Mouse (Mus musculus): ENCODE data around the gene Dennd1c. TPM values are rescaled to one million over a fixed set of nuclear protein-coding genes. Genes with fewer than 3 reads are reported as not detected.
A peak's percentile ranks its signal among the peaks of the same experiment; 100 is the strongest.

Gene Dennd1c
- polyA plus RNA-seq, 1 experiment from 2014 or later, result 7.4 TPM

GRCm38 (mm10) chr17:57110005-57110404 lies 31.7 kb upstream of the Dennd1c start:
- Histone ChIP-seq H3K36me3 (ENCODE audit: control insufficient read depth, insufficient read depth, low read length) (no peaks in the 10 kb centered on the region), H3K27me3 (replicated peaks; ENCODE audit: control insufficient read depth, insufficient read depth, low read length) (no peaks in the 10 kb centered on the region), H3K9me3 (ENCODE audit: control insufficient read depth, low read length) (no peaks in the 10 kb centered on the region), H3K4me2 (ENCODE audit: low read depth, low read length) (no peak overlapping the region), H3K4me3 (ENCODE audit: low read length) (no peak overlapping the region), H3K9ac (ENCODE audit: low read depth, low read length) (no peak overlapping the region), H3K4me1 (ENCODE audit: control insufficient read depth, insufficient read depth, low read length) (peaks cover 5% of the 10 kb centered on the region; the same call in 1 of the 2 replicates), H3K27ac (ENCODE audit: low read length) (no peak overlapping the region)
- ATAC-seq, result no peak
- 80% methylated on average over 1 of the region's 1 CpGs for WGBS

DNA sequence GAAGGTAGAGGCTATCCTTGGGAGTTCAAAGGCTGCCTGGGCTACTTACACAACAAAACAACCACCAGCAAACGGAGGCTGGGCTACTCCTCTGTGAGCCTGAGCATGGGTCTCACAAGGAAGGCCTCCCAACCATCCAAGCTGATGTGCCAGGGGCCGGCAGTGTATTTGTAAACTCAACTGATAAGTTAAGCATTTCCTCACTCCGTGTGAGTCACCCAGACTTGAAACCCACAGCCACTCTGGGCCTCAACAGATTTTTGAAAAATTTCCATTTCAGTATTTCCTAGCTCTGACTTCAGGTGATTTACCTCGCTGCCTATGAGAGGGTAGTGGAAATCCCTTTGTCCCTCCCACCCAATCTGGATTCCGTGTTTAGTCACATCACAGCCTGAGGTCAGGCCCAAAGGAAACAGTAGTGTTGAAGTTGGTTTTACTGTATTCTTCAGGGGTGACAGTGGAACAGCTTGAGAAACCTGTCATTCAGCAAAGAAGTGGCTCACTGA lies 30.4 kb upstream of the Dennd1c start:
- 48% methylated on average over 5 of the region's 5 CpGs for WGBS
- no peaks in the 10 kb centered on the region for H3K36me3 ChIP-seq (ENCODE audit: control insufficient read depth, insufficient read depth, low read length)
- H3K4me2 ChIP-seq (ENCODE audit: low read depth, low read length), result no peak overlapping the region
- peaks cover 13% of the 10 kb centered on the region for H3K4me1 ChIP-seq (ENCODE audit: control insufficient read depth, insufficient read depth, low read length)
- no peak overlapping the region for H3K27ac ChIP-seq (ENCODE audit: low read length)
- ATAC-seq, result no peak
- H3K9ac ChIP-seq (ENCODE audit: low read depth, low read length), result no peak overlapping the region
- no peaks in the 10 kb centered on the region for H3K9me3 ChIP-seq (ENCODE audit: control insufficient read depth, low read length)
- H3K4me3 ChIP-seq (ENCODE audit: low read length), result no peak overlapping the region
- H3K27me3 ChIP-seq (replicated peaks; ENCODE audit: control insufficient read depth, insufficient read depth, low read length), result no peaks in the 10 kb centered on the region

DNA sequence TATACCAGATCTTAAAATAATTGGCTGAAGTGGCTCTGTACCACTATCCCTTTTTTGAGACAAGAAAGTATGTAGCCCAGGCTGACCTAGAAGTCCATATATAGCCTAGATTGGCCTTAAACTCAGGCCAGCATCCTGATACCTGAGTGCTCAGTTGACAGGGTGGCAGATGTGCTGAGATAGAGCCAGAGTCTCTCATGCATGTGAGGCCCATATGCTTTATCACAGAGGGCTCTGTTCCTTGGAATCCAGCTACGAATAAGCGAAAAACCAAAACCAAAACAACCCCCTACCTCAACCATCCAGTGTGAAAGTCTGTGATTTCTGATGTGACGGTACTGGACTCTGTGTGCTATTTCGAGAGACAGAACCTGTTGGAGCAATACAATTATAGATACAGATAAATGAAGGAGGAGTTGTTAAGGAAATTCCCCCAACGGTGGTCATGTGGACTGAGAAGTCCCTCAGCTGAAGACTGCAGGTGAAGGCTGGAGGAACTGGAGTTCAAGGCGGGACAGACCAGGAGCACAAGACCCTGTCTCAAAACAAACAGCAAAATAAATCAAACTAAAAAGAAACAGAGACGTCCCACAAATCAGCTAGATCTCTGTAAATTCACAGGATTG lies 29.8 kb upstream of the Dennd1c start:
- no peak overlapping the region for H3K27ac ChIP-seq (ENCODE audit: low read length)

DNA sequence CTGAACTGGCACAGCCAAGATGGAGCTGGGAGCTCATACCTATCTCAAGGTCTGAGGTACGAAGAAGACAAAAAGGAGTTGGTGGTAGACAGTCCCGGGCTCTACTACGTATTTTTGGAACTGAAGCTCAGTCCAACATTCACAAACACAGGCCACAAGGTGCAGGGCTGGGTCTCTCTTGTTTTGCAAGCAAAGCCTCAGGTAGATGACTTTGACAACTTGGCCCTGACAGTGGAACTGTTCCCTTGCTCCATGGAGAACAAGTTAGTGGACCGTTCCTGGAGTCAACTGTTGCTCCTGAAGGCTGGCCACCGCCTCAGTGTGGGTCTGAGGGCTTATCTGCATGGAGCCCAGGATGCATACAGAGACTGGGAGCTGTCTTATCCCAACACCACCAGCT lies 28.8 kb upstream of the Dennd1c start:
- Histone ChIP-seq H3K4me2 (ENCODE audit: low read depth, low read length) (no peak overlapping the region), H3K36me3 (ENCODE audit: control insufficient read depth, insufficient read depth, low read length) (peaks cover 2% of the 10 kb centered on the region; the same call in 1 of the 2 replicates), H3K9me3 (ENCODE audit: control insufficient read depth, low read length) (no peaks in the 10 kb centered on the region), H3K4me3 (ENCODE audit: low read length) (no peak overlapping the region), H3K27ac (ENCODE audit: low read length) (no peak overlapping the region), H3K9ac (ENCODE audit: low read depth, low read length) (no peak overlapping the region), H3K27me3 (replicated peaks; ENCODE audit: control insufficient read depth, insufficient read depth, low read length) (no peaks in the 10 kb centered on the region), H3K4me1 (ENCODE audit: control insufficient read depth, insufficient read depth, low read length) (peaks cover 13% of the 10 kb centered on the region)
- ATAC-seq, result no peak
- 90% methylated on average over 5 of the region's 5 CpGs for WGBS

More for the DNA sequence above, 29.8 kb upstream of the Dennd1c start:
- H3K4me2 ChIP-seq (ENCODE audit: low read depth, low read length), result no peak overlapping the region
- no peaks in the 10 kb centered on the region for H3K36me3 ChIP-seq (ENCODE audit: control insufficient read depth, insufficient read depth, low read length)
- H3K9ac ChIP-seq (ENCODE audit: low read depth, low read length), result no peak overlapping the region
- H3K4me1 ChIP-seq (ENCODE audit: control insufficient read depth, insufficient read depth, low read length), result peaks cover 13% of the 10 kb centered on the region
- H3K4me3 ChIP-seq (ENCODE audit: low read length), result no peak overlapping the region
- WGBS, result 77% methylated on average over 7 of the region's 7 CpGs
- H3K9me3 ChIP-seq (ENCODE audit: control insufficient read depth, low read length), result no peaks in the 10 kb centered on the region
- no peaks in the 10 kb centered on the region for H3K27me3 ChIP-seq (replicated peaks; ENCODE audit: control insufficient read depth, insufficient read depth, low read length)
- no peak for ATAC-seq

GRCm38 (mm10) chr17:57106035-57106368 lies 27.7 kb upstream of the Dennd1c start:
- Histone ChIP-seq H3K4me1 (ENCODE audit: control insufficient read depth, insufficient read depth, low read length) (peaks cover 13% of the 10 kb centered on the region), H3K9ac (ENCODE audit: low read depth, low read length) (peak overlapping the region; percentile 76), H3K9me3 (ENCODE audit: control insufficient read depth, low read length) (no peaks in the 10 kb centered on the region), H3K27me3 (replicated peaks; ENCODE audit: control insufficient read depth, insufficient read depth, low read length) (no peaks in the 10 kb centered on the region), H3K36me3 (ENCODE audit: control insufficient read depth, insufficient read depth, low read length) (peaks cover 2% of the 10 kb centered on the region; the same call in 1 of the 2 replicates), H3K4me2 (ENCODE audit: low read depth, low read length) (peak overlapping the region; percentile 89), H3K27ac (ENCODE audit: low read length) (no peak overlapping the region), H3K4me3 (ENCODE audit: low read length) (peak overlapping the region; percentile 68)
- no peak for ATAC-seq
- WGBS, result 14% methylated on average over 9 of the region's 9 CpGs

DNA sequence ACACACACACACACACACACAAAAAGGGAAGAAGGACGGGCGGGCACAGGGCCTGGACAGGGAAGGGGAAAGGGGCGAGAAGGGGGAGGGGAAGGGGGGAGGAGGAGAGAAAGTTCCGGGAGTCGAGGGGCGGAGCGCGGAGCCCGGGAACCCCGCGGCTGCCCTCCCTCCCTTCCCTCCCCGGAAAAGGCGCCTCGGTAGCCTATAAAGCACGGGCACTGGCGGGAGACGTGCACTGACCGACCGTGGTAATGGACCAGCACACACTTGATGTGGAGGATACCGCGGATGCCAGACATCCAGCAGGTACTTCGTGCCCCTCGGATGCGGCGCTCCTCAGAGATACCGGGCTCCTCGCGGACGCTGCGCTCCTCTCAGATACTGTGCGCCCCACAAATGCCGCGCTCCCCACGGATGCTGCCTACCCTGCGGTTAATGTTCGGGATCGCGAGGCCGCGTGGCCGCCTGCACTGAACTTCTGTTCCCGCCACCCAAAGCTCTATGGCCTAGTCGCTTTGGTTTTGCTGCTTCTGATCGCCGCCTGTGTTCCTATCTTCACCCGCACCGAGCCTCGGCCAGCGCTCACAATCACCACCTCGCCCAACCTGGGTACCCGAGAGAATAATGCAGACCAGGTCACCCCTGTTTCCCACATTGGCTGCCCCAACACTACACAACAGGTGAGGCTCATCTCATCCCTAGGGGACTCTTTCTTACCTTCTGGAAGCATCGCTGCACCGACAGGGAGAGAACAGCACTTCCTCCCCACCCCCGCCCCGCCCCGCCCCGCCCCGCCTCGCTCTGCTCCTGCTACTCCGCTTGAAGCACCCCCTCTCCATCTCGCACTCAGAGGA lies 27.1 kb upstream of the Dennd1c start, which contains the start of gene Tnfsf9:
Gene Tnfsf9 (plus strand): TSS at position 145 of the 854 bp plus-strand sequence.
- no peaks in the 10 kb centered on the region for H3K9me3 ChIP-seq (ENCODE audit: control insufficient read depth, low read length)
- H3K4me1 ChIP-seq (ENCODE audit: control insufficient read depth, insufficient read depth, low read length), result peaks cover 13% of the 10 kb centered on the region
- H3K36me3 ChIP-seq (ENCODE audit: control insufficient read depth, insufficient read depth, low read length), result peaks cover 2% of the 10 kb centered on the region; the same call in 1 of the 2 replicates
- ATAC-seq, result peak; percentile 81
- no peaks in the 10 kb centered on the region for H3K27me3 ChIP-seq (replicated peaks; ENCODE audit: control insufficient read depth, insufficient read depth, low read length)
- under 1% methylated on average over 57 of the region's 61 CpGs for WGBS
- peak within 1 kb of the TSS; percentile 89 for H3K4me2 ChIP-seq (ENCODE audit: low read depth, low read length)
- H3K4me3 ChIP-seq (ENCODE audit: low read length), result peak within 1 kb of the TSS; percentile 68
- peak within 1 kb of the TSS; percentile 33; the same call in 1 of the 2 replicates for H3K27ac ChIP-seq (ENCODE audit: low read length)
- peak within 1 kb of the TSS; percentile 76 for H3K9ac ChIP-seq (ENCODE audit: low read depth, low read length)

DNA sequence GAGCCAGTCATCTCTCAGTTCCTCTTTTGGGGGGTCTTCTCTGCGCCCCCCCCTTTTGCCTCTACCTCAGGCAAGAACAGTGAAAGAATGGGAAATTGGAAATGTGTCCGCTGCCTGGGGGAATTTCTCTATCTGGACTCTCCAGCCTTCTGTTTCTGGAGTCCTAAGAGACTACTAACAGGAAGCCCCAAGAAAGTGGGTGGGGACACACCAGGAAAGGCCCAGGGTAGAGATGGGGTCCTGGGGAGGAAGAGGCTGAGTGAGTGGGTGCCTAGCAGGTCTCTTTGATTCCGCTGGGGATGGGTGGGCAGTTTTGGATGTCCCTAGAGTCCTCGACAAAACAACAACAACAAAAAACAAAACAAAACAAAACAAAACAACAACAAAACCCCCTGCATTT lies 26.2 kb upstream of the Dennd1c start:
- peaks cover 13% of the 10 kb centered on the region for H3K4me1 ChIP-seq (ENCODE audit: control insufficient read depth, insufficient read depth, low read length)
- H3K9me3 ChIP-seq (ENCODE audit: control insufficient read depth, low read length), result no peaks in the 10 kb centered on the region
- H3K9ac ChIP-seq (ENCODE audit: low read depth, low read length), result peak overlapping the region; percentile 76
- peak overlapping the region; percentile 89 for H3K4me2 ChIP-seq (ENCODE audit: low read depth, low read length)
- H3K27me3 ChIP-seq (replicated peaks; ENCODE audit: control insufficient read depth, insufficient read depth, low read length), result no peaks in the 10 kb centered on the region
- ATAC-seq, result peak; percentile 16; the same call in 1 of the 2 replicates
- peaks cover 2% of the 10 kb centered on the region; the same call in 1 of the 2 replicates for H3K36me3 ChIP-seq (ENCODE audit: control insufficient read depth, insufficient read depth, low read length)
- no peak overlapping the region for H3K27ac ChIP-seq (ENCODE audit: low read length)
- 47% methylated on average over 4 of the region's 4 CpGs for WGBS
- peak overlapping the region; percentile 68 for H3K4me3 ChIP-seq (ENCODE audit: low read length)

GRCm38 (mm10) chr17:57102276-57102675 lies 24.0 kb upstream of the Dennd1c start:
- Histone ChIP-seq H3K27me3 (replicated peaks; ENCODE audit: control insufficient read depth, insufficient read depth, low read length) (no peaks in the 10 kb centered on the region), H3K9ac (ENCODE audit: low read depth, low read length) (no peak overlapping the region), H3K9me3 (ENCODE audit: control insufficient read depth, low read length) (no peaks in the 10 kb centered on the region), H3K4me1 (ENCODE audit: control insufficient read depth, insufficient read depth, low read length) (peaks cover 13% of the 10 kb centered on the region), H3K4me2 (ENCODE audit: low read depth, low read length) (no peak overlapping the region), H3K4me3 (ENCODE audit: low read length) (no peak overlapping the region), H3K27ac (ENCODE audit: low read length) (no peak overlapping the region), H3K36me3 (ENCODE audit: control insufficient read depth, insufficient read depth, low read length) (peaks cover 2% of the 10 kb centered on the region; the same call in 1 of the 2 replicates)
- no peak for ATAC-seq
- WGBS, result 85% methylated on average over 2 of the region's 2 CpGs

GRCm38 (mm10) chr17:57099629-57100325 lies 21.5 kb upstream of the Dennd1c start:
- Histone ChIP-seq H3K9ac (ENCODE audit: low read depth, low read length) (no peak overlapping the region), H3K9me3 (ENCODE audit: control insufficient read depth, low read length) (no peaks in the 10 kb centered on the region), H3K4me1 (ENCODE audit: control insufficient read depth, insufficient read depth, low read length) (peaks cover 8% of the 10 kb centered on the region), H3K4me2 (ENCODE audit: low read depth, low read length) (no peak overlapping the region), H3K4me3 (ENCODE audit: low read length) (no peak overlapping the region), H3K36me3 (ENCODE audit: control insufficient read depth, insufficient read depth, low read length) (peaks cover 2% of the 10 kb centered on the region; the same call in 1 of the 2 replicates), H3K27ac (ENCODE audit: low read length) (no peak overlapping the region), H3K27me3 (replicated peaks; ENCODE audit: control insufficient read depth, insufficient read depth, low read length) (no peaks in the 10 kb centered on the region)
- no peak for ATAC-seq
- WGBS, result 16% methylated on average over 10 of the region's 10 CpGs
